Mouse (Mus musculus) layer of hippocampus, adult 6 months (tissue): ENCODE data around the gene Cep72. TPM values are rescaled to one million over a fixed set of nuclear protein-coding genes. Genes with fewer than 3 reads are reported as not detected.

Experiments used
- long read RNA-seq, 2 experiments: library from polyadenylated mRNA; unstranded; transcript quantifications; one replicate each; pipeline ENCODE4 v2.0.0; 2019 to 2020
- polyA plus RNA-seq: library from polyadenylated mRNA; unstranded; fragments of <200 nt; fragmentation: Nextera tagmentation; gene quantifications from 2 replicates; pipeline ENCODE4 v1.2.3, GENCODE M21; 2021

The Cep72 gene
- 0.74 and 0.99 TPM in 2 replicates for polyA plus RNA-seq
- long read RNA-seq, experiment 1: 0 reads
- long read RNA-seq, experiment 2, partial matches to known transcripts: 0 of 8 reads
- long read RNA-seq, experiment 2, other reads (novel, unspliced or antisense): 6 of 8 reads

DNA sequence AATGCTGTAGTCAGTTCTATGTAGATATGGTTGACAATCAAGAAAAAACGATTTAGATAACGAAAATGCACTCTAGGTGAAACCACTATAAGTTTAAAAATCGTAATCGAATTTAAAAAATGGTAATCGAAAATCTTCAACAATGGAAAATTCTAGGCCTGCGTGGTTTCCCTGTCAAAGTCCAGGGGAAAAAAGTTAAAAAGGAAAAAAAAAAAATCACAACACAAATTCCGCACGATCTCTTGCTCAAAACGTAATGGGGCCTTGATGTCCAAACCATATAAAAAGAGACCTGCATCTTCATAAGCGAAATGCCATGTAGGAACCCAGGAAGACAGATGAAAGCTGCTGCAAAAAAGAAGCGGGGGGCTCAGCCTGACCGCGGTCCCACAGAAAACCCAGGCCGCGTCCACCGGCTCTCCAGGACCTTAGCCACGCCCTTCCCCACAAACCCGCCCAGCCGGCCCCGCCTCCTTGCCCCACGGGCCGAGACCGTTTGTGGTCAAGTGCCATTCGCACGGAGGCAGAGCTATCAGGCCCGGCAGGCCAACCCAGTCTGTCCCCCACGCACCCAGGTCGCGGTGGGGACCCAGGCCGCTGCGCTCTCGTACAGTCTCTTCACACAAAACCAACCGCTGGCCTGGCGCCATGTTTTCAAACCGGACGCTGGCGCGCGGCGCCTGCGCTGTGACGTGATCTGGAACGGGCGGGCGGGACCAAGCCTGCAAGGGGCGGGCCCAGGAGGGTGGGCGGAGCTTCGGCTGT is at the start of gene Cep72:
Gene Cep72, minus strand, starts transcription at position 687 of the 765 bp plus-strand sequence.

DNA sequence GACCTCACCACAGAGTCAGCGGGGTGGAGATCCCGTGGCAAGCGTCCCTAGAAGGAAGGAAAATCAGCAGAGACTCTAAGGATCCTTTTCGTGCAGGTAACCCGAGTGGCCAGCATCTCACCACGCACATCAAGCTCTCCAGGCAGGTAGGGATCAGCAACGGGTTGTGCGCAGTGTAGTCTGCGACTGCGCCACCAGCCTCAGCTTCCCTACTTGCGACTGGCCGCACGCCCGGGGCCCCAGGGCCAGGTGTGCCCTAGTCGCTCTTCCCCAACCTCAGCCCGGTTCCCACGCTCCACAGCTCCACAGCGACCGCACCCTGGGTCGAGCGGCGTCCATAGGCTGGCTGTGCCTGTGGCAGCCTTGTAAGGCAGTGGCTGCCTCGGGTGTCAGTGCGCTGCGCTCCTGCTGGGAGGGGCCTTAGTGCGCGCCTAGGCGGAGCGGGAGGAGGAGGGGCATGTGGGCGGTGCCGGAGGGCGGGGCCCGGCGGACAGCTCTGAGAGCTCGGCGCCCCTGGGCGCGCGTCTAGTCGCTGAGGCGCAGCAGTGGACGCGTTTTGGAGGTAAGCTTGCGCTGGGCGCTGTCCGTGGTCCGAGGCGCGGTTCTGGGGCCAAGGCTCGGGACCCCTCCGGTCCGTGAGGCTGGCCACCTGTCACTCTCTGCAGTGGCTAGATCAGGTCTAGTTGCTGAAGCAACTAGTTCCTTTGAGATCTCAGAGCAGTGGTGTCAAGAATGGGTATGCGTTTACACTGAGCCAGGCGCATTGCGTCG is 53.0 kb downstream of the Cep72 start, which contains the start of gene Tppp:
Gene Tppp, plus strand, starts transcription at position 460 of the 771 bp plus-strand sequence.

Other genes starting within 250 kb of the Cep72 start
- 3.2 and 3.8 TPM in 2 replicates for gene Nkd2, start 214.7 kb downstream of the Cep72 start, polyA plus RNA-seq
- 0.55 and 1.2 TPM in 2 replicates for gene Trip13, start 124.5 kb downstream of the Cep72 start, polyA plus RNA-seq
- gene Brd9, start 124.5 kb downstream of the Cep72 start, polyA plus RNA-seq: 48.2 and 51.1 TPM in 2 replicates
- gene Zdhhc11, start 98.4 kb downstream of the Cep72 start, polyA plus RNA-seq: not detected in 2 replicates
- gene Tppp, start 52.9 kb downstream of the Cep72 start, polyA plus RNA-seq: 83.0 and 93.5 TPM in 2 replicates
- gene Slc9a3, start 59.2 kb upstream of the Cep72 start, polyA plus RNA-seq: 0.10 and 0.52 TPM in 2 replicates
- 24.7 and 31.7 TPM in 2 replicates for gene Exoc3, start 146.4 kb upstream of the Cep72 start, polyA plus RNA-seq
- gene Ahrr, start 230.0 kb upstream of the Cep72 start, polyA plus RNA-seq: 0.11 TPM in 2 replicates